ENCODE assay signal across 13 mouse cellular contexts in the genomic region with DNA sequence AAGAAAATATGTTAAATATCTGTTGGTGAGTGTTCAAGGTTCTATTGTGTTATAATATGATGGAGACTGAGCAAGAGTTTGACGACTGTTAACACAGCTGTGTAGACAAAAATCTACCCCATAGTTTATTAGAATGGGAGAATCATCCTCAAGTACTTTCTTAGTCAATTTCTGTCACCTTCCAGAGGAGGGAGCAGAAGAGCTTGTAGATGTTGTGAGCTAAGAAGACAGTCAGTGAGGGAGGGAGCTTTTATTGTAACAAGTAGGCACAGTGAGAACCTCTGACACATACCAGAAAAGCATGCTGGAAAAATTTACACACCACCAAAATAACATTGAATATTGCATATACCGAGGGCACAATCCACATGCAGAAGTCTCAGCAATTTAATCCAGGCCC.
DNase-seq lines count a peak whose midpoint lies in the region; ATAC-seq and TF ChIP-seq lines count a peak whose summit lies in the region.
"Had no signal": no experiment of that assay in that cellular context is flagged by ENCODE, and none has a peak within 500 bp of the region (broad histone marks: within the 10 kb centered on the region; RNA-seq: fewer than 3 reads in every experiment).

No protein-coding gene starts in this region.

- no peak for ATAC-seq in embryonic facial prominence, embryonic 14.5 days (ENCODE audit: low read depth)
- ATAC-seq in kidney, postnatal 0 days (replicated peaks; ENCODE audit: low FRiP score, low read depth), result no peak
- ATAC-seq in activated CD4-positive, CD25-positive, alpha-beta regulatory T cell, adult 4 months, result no peak
- ATAC-seq: forebrain, embryonic 13.5 days had no signal

- no peak overlapping the region for H3K4me2 ChIP-seq in embryonic facial prominence, embryonic 14.5 days (ENCODE audit: low read depth, low read length)
- no peak overlapping the region for H3K4me2 ChIP-seq in kidney, postnatal 0 days (ENCODE audit: low read length)
- H3K4me2 ChIP-seq: forebrain, embryonic 13.5 days; heart, embryonic 11.5 days; liver, embryonic 11.5 days; stomach, embryonic 15.5 days had no signal

- 35% methylated on average over 2 of the region's 2 CpGs for WGBS in embryonic facial prominence, embryonic 14.5 days
- 63% methylated on average over 2 of the region's 2 CpGs for WGBS in embryonic facial prominence, embryonic 10.5 days
- 44% methylated on average over 2 of the region's 2 CpGs for WGBS in kidney, postnatal 0 days
- WGBS in large intestine, adult 2 months, result 10% methylated on average over 2 of the region's 2 CpGs

- TF ChIP-seq CTCF in kidney, postnatal 0 days (IDR thresholded peaks at IDR 0.05; ENCODE audit: low read depth), result peak; percentile 71
- TF ChIP-seq CTCF in MEL (IDR thresholded peaks at IDR 0.05 in 2 of 3, conservative IDR thresholded peaks at IDR 0.05 in 1 of 3; ENCODE audit: control insufficient read depth in 1 of 3, insufficient read depth in 1 of 3, low read depth in 2 of 3, low read length in 3 of 3, poor library complexity in 1 of 3, severe bottlenecking in 1 of 3), result peak in 1 of 3 experiments; percentile 62; a peak in 2 of 6 replicates

- no peak overlapping the region for H3K9ac ChIP-seq in embryonic facial prominence, embryonic 14.5 days (ENCODE audit: low read depth, low read length)
- H3K9ac ChIP-seq in kidney, postnatal 0 days (ENCODE audit: low read depth, low read length), result no peak overlapping the region
- no peak overlapping the region for H3K9ac ChIP-seq in MEL (ENCODE audit: control insufficient read depth, low read depth, low read length, poor library complexity, severe bottlenecking)
- H3K9ac ChIP-seq: forebrain, embryonic 13.5 days; stomach, embryonic 15.5 days had no signal

- no peaks in the 10 kb centered on the region for H3K79me2 ChIP-seq in MEL (ENCODE audit: control insufficient read depth, insufficient read depth, low read length, poor library complexity)

- no peaks in the 10 kb centered on the region for H3K4me1 ChIP-seq in embryonic facial prominence, embryonic 14.5 days (ENCODE audit: control insufficient read depth, insufficient read depth, low read length)
- no peaks in the 10 kb centered on the region for H3K4me1 ChIP-seq in embryonic facial prominence, embryonic 10.5 days
- no peaks in the 10 kb centered on the region for H3K4me1 ChIP-seq in kidney, postnatal 0 days (replicated peaks; ENCODE audit: insufficient read depth, low read length)
- H3K4me1 ChIP-seq in MEL (ENCODE audit: control insufficient read depth in 1 of 2, insufficient read depth in 2 of 2, low read length in 2 of 2), result peaks cover 3 to 4% of the 10 kb centered on the region in 2 experiments
- H3K4me1 ChIP-seq: forebrain, embryonic 13.5 days; stomach, embryonic 15.5 days had no signal

- peak; percentile 70 for TF ChIP-seq RAD21 in MEL (IDR thresholded peaks at IDR 0.05; ENCODE audit: low read depth, low read length)

- no peaks in the 10 kb centered on the region for H3K27me3 ChIP-seq in embryonic facial prominence, embryonic 14.5 days (replicated peaks; ENCODE audit: control insufficient read depth, insufficient read depth, low read length)
- no peaks in the 10 kb centered on the region for H3K27me3 ChIP-seq in embryonic facial prominence, embryonic 10.5 days (replicated peaks; ENCODE audit: low read depth, poor library complexity, severe bottlenecking)
- H3K27me3 ChIP-seq in kidney, postnatal 0 days (ENCODE audit: insufficient read depth, low read length), result no peaks in the 10 kb centered on the region
- H3K27me3 ChIP-seq in MEL (ENCODE audit: control insufficient read depth in 1 of 2, insufficient read depth in 2 of 2, low read length in 2 of 2), result no peaks in the 10 kb centered on the region
- H3K27me3 ChIP-seq: forebrain, embryonic 13.5 days; stomach, embryonic 15.5 days had no signal

- no peak for TF ChIP-seq EP300 in MEL (IDR thresholded peaks at IDR 0.05; ENCODE audit: low read depth in 1 of 2, low read length in 2 of 2)

- H3K4me3 ChIP-seq in embryonic facial prominence, embryonic 14.5 days (ENCODE audit: low read depth, low read length), result no peak overlapping the region
- H3K4me3 ChIP-seq in embryonic facial prominence, embryonic 10.5 days, result no peak overlapping the region
- no peak overlapping the region for H3K4me3 ChIP-seq in kidney, postnatal 0 days (replicated peaks; ENCODE audit: low read depth, low read length)
- peak overlapping the region in 1 of 2 experiments; percentile 6; a peak in 1 of 4 replicates for H3K4me3 ChIP-seq in MEL (ENCODE audit: control insufficient read depth in 1 of 2, insufficient read depth in 1 of 2, low read depth in 2 of 2, low read length in 2 of 2)
- H3K4me3 ChIP-seq: forebrain, embryonic 13.5 days; stomach, embryonic 15.5 days had no signal

- H3K9me3 ChIP-seq in embryonic facial prominence, embryonic 14.5 days (ENCODE audit: control insufficient read depth, low read length), result no peaks in the 10 kb centered on the region
- H3K9me3 ChIP-seq in embryonic facial prominence, embryonic 10.5 days, result no peaks in the 10 kb centered on the region
- no peaks in the 10 kb centered on the region for H3K9me3 ChIP-seq in kidney, postnatal 0 days (replicated peaks; ENCODE audit: low read length)
- no peaks in the 10 kb centered on the region for H3K9me3 ChIP-seq in MEL (replicated peaks; ENCODE audit: insufficient read depth, low read length)
- H3K9me3 ChIP-seq: forebrain, embryonic 13.5 days; stomach, embryonic 15.5 days had no signal

- TF ChIP-seq POLR2A in MEL (IDR thresholded peaks at IDR 0.05; ENCODE audit: control insufficient read depth in 1 of 2, insufficient read depth in 1 of 2, low read depth in 1 of 2, low read length in 2 of 2, poor library complexity in 1 of 2), result no peak

- no peaks in the 10 kb centered on the region for H3K36me3 ChIP-seq in embryonic facial prominence, embryonic 14.5 days (ENCODE audit: control insufficient read depth, insufficient read depth, low read length)
- no peaks in the 10 kb centered on the region for H3K36me3 ChIP-seq in embryonic facial prominence, embryonic 10.5 days (replicated peaks)
- H3K36me3 ChIP-seq in kidney, postnatal 0 days (ENCODE audit: insufficient read depth, low read length), result no peaks in the 10 kb centered on the region
- peaks cover 0 to 14% of the 10 kb centered on the region in 2 experiments; a peak in 2 of 4 replicates for H3K36me3 ChIP-seq in MEL (ENCODE audit: control insufficient read depth in 1 of 2, insufficient read depth in 2 of 2, low read length in 2 of 2)
- H3K36me3 ChIP-seq: stomach, embryonic 15.5 days had no signal

- H3K27ac ChIP-seq in embryonic facial prominence, embryonic 14.5 days (replicated peaks; ENCODE audit: low read depth, low read length), result no peak overlapping the region
- H3K27ac ChIP-seq in embryonic facial prominence, embryonic 10.5 days (replicated peaks), result no peak overlapping the region
- no peak overlapping the region for H3K27ac ChIP-seq in kidney, postnatal 0 days
- H3K27ac ChIP-seq in MEL (ENCODE audit: control insufficient read depth, low read depth, low read length), result no peak overlapping the region
- H3K27ac ChIP-seq: forebrain, embryonic 13.5 days; stomach, embryonic 15.5 days had no signal

- peak; percentile 48 for DNase-seq in embryonic facial prominence, embryonic 14.5 days (ENCODE audit: low spot score)
- DNase-seq in embryonic facial prominence, embryonic 10.5 days (ENCODE audit: low spot score), result no peak
- DNase-seq in kidney, postnatal 0 days (ENCODE audit: low spot score), result peak; percentile 75
- DNase-seq in kidney, postnatal 10 days, result no peak
- peak; percentile 71 for DNase-seq in MEL (ENCODE audit: low read depth, low spot score)
- DNase-seq in large intestine, adult 2 months (ENCODE audit: low read depth, low spot score), result peak; percentile 48
- DNase-seq in c-Kit-positive CD71-positive TER-119-positive erythroid progenitor cells, embryonic 14.5 days (ENCODE audit: low spot score), result no peak
- DNase-seq: cerebellum, adult 8-10 months had no signal

TF ChIP-seq in MEL, 35 proteins besides CTCF, POLR2A, EP300 and RAD21:
- TF ChIP-seq TBP (IDR thresholded peaks at IDR 0.05; ENCODE audit: low read depth, low read length) (no peak), E2F4 (IDR thresholded peaks at IDR 0.05; ENCODE audit: borderline replicate concordance, low read depth, low read length) (no peak), SMC3 (IDR thresholded peaks at IDR 0.05; ENCODE audit: low read depth, low read length) (peak; percentile 74), MYB (IDR thresholded peaks at IDR 0.05; ENCODE audit: low read depth, low read length) (no peak), ZC3H11A (IDR thresholded peaks at IDR 0.05; ENCODE audit: low read depth, low read length) (peak; percentile 60), USF2 (IDR thresholded peaks at IDR 0.05; ENCODE audit: borderline replicate concordance in 1 of 2, insufficient read depth in 1 of 2, low read depth in 1 of 2, low read length in 2 of 2) (no peak), ZMIZ1 (IDR thresholded peaks at IDR 0.05; ENCODE audit: low read depth, low read length) (no peak), MEF2A (IDR thresholded peaks at IDR 0.05; ENCODE audit: extremely low read depth, insufficient replicate concordance, low read depth, low read length, poor library complexity, severe bottlenecking) (no peak), HCFC1 (IDR thresholded peaks at IDR 0.05; ENCODE audit: low read depth, low read length) (no peak)
TF ChIP-seq in MEL: peak in this region for 2.

Comparison
In these comparisons a context has a peak if more than half of its experiments do, and no peak if none do; other contexts are left out.
1. DNase-seq: peak in embryonic facial prominence, embryonic 14.5 days (single experiment), kidney, postnatal 0 days (single experiment), MEL (single experiment) and large intestine, adult 2 months (single experiment); none in embryonic facial prominence, embryonic 10.5 days (single experiment), kidney, postnatal 10 days (single experiment) and c-Kit-positive CD71-positive TER-119-positive erythroid progenitor cells, embryonic 14.5 days (single experiment).